Mouse (Mus musculus): ENCODE measurements around the gene Hnrnpa1.

- TF ChIP-seq CTCF (IDR thresholded peaks at IDR 0.05; ENCODE audit: borderline replicate concordance, extremely low read depth, insufficient read depth, insufficient read length) (no peak), POLR2A (IDR thresholded peaks at IDR 0.05; ENCODE audit: borderline replicate concordance, extremely low read depth, insufficient read depth, insufficient read length, poor library complexity, severe bottlenecking) (no peak)
Measured at GRCm38 (mm10) chr15:103281465-103282205, 41.4 kb downstream of the Hnrnpa1 start.
